Mouse (Mus musculus) layer of hippocampus, adult 2 months (tissue): Measurements from ENCODE around the gene Il34. TPM values are rescaled to one million over a fixed set of nuclear protein-coding genes. Genes with fewer than 3 reads are reported as not detected.
A peak's percentile ranks its signal among the peaks of the same experiment; 100 is the strongest.

Experiments used
- DNase-seq, 2 experiments: peaks; one replicate each; pipeline ENCODE4 v3.0.0; 2022; ENCODE audit warnings: low spot score in 2 of 2
- H3K27ac ChIP-seq: fragments of 200-600 bp; 2 replicates; pipeline ENCODE4 v1.8.1; 2022
- H3K4me3 ChIP-seq: fragments of 200-600 bp; 2 replicates; pipeline ENCODE4 v1.8.1; 2022; ENCODE audit warnings: mild to moderate bottlenecking
- CTCF ChIP-seq: fragments of 200-600 bp; conservative IDR thresholded peaks from 2 replicates; pipeline ENCODE4 v1.8.1; 2022; ENCODE audit warnings: antibody characterized with exemption, mild to moderate bottlenecking, moderate library complexity
- total RNA-seq, 2 experiments: library from RNA; stranded (reverse); gene quantifications; 2 replicates each; pipeline ENCODE4 v1.2.3; 2021

Gene Il34
- total RNA-seq, 2 experiments from 2014 or later, result 64.7 to 71.5 TPM

GRCm38 (mm10) chr8:110820257-110820656 is 14.5 kb upstream of the Il34 start:
- no peak for TF ChIP-seq CTCF
- Histone ChIP-seq H3K27ac (no peak overlapping the region), H3K4me3 (no peak overlapping the region)
- DNase-seq, result no peak

- no peak overlapping the region for H3K4me3 ChIP-seq
- DNase-seq, result no peak
- peak; percentile 55 for TF ChIP-seq CTCF
- no peak overlapping the region for H3K27ac ChIP-seq
These were observed 12.9 kb upstream of the Il34 start for GRCm38 (mm10) chr8:110818593-110818992.

- Histone ChIP-seq H3K27ac (no peak overlapping the region), H3K4me3 (no peak overlapping the region)
- TF ChIP-seq CTCF, result no peak
- no peak for DNase-seq
These were observed 11.3 kb upstream of the Il34 start for GRCm38 (mm10) chr8:110816990-110817389.

- Histone ChIP-seq H3K27ac (no peak overlapping the region), H3K4me3 (no peak overlapping the region)
- no peak for TF ChIP-seq CTCF
- no peak for DNase-seq
These were observed 9.6 kb upstream of the Il34 start for GRCm38 (mm10) chr8:110815308-110815707.

- H3K4me3 ChIP-seq, result no peak overlapping the region
- no peak overlapping the region for H3K27ac ChIP-seq
- TF ChIP-seq CTCF, result no peak
- no peak for DNase-seq
These were observed 7.5 kb upstream of the Il34 start for GRCm38 (mm10) chr8:110813081-110813812.

- TF ChIP-seq CTCF, result no peak
- no peak overlapping the region for H3K4me3 ChIP-seq
- no peak for DNase-seq
- no peak overlapping the region for H3K27ac ChIP-seq
These were observed 6.8 kb upstream of the Il34 start for GRCm38 (mm10) chr8:110812349-110813080.

- Histone ChIP-seq H3K27ac (no peak overlapping the region), H3K4me3 (no peak overlapping the region)
- no peak for DNase-seq
- TF ChIP-seq CTCF, result no peak
These were observed 6.1 kb upstream of the Il34 start for GRCm38 (mm10) chr8:110811793-110812192.

- TF ChIP-seq CTCF, result no peak
- no peak overlapping the region for H3K4me3 ChIP-seq
- no peak overlapping the region for H3K27ac ChIP-seq
- no peak for DNase-seq
These were observed 5.4 kb upstream of the Il34 start for GRCm38 (mm10) chr8:110811116-110811515.

GRCm38 (mm10) chr8:110810481-110811065 is 4.8 kb upstream of the Il34 start:
- Histone ChIP-seq H3K27ac (no peak overlapping the region), H3K4me3 (no peak overlapping the region)
- no peak for DNase-seq
- no peak for TF ChIP-seq CTCF

- no peak for TF ChIP-seq CTCF
- H3K4me3 ChIP-seq, result no peak overlapping the region
- H3K27ac ChIP-seq, result peak overlapping the region; percentile 60; the same call in 1 of the 2 replicates
- DNase-seq, result no peak
These were observed 4.1 kb upstream of the Il34 start for GRCm38 (mm10) chr8:110809831-110810230.

GRCm38 (mm10) chr8:110808495-110809472 is 3.1 kb upstream of the Il34 start:
- DNase-seq, result peak in 1 of 2 experiments; percentile 33
- H3K27ac ChIP-seq, result peak overlapping the region; percentile 60; the same call in 1 of the 2 replicates
- no peak for TF ChIP-seq CTCF
- H3K4me3 ChIP-seq, result no peak overlapping the region

- TF ChIP-seq CTCF, result no peak
- no peak for DNase-seq
- Histone ChIP-seq H3K27ac (no peak overlapping the region), H3K4me3 (no peak overlapping the region)
These were observed 422 bp upstream of the Il34 start for GRCm38 (mm10) chr8:110806146-110806545.
